Mouse (Mus musculus): ENCODE results near the gene Slc38a8. TPM values are rescaled to one million over a fixed set of nuclear protein-coding genes. Genes with fewer than 3 reads are reported as not detected.
A peak's percentile ranks its signal among the peaks of the same experiment; 100 is the strongest.

Gene Slc38a8
- total and polyA plus RNA-seq, 3 experiments = 0.11 TPM; not detected in 2

DNA sequence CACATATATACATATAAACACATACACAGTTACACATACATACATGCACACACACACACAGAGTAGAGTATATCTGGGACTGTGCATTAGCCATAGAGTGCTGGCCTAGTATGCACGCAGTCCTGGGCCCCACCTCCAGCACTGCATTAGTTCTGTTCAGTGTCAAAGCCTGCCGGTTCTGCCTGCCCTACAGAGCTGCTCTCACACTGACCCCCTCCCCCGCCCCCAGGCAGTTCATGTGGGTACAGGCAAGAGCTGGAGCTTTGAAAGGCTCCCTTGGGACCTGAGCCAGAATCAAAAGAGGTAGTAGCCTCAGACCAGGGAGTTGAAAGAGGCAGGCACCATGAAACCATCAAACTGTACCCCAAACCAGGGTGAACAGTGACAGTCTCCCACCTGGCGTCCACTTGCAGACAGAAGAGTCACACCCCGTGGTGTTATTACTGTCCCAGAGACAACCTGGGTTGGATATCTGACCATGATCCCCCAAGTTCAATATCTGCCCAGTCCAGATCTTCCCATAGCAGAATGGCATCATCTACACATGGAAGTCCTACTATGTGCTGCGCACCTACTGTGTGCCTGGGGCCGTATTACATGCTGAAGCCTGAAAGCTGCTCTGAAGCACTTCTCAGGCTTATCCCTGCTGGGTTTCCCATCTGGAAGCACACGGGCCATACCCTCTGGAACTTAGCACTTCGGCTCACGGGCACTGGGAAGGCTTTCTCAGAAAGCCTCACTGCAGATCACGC is 17.2 kb downstream of the Slc38a8 start:
- DNase-seq = no peak

DNA sequence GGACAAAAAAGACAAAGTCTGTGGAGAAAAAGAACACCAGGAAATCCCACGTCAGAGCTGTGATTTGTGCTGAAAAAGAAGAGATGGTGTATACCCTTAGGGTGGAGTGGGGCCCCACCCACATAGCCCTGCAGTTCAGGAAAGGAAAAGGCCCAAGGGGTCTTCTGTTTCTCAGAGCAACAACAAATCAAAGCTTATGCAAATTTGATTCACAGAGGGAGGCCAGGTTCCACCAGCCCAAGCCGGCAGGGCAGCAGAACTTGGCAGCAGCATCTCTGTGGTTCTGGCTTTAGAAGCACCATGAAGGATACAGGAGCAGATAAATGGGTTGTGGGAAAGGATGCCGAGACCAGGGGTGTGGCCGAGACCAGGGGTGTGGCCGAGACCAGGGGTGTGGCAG is 22.8 kb downstream of the Slc38a8 start:
- DNase-seq = no peak

DNA sequence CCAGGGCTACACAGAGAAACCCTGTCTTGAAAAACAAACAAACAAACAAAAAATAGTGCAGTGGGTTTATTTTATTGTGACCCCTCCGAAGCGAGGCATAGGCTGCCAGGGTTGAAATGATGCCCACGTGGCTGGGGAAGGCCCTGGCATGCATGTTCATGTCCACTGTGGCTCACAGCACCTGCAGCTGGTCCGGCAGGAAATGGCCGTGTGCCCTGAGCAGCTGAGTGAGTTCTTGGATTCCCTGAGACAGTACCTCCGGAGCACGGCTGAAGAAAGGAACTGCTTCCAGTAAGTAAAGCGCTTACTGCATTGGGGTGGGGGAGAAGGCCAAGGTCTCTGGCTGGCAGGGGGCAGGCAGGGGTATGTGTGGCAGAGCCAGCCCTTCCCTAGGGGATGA is 33.4 kb downstream of the Slc38a8 start:
- DNase-seq = no peak

- no peak for DNase-seq
Measured at GRCm38 (mm10) chr8:119466794-119467193, 34.7 kb downstream of the Slc38a8 start.

DNA sequence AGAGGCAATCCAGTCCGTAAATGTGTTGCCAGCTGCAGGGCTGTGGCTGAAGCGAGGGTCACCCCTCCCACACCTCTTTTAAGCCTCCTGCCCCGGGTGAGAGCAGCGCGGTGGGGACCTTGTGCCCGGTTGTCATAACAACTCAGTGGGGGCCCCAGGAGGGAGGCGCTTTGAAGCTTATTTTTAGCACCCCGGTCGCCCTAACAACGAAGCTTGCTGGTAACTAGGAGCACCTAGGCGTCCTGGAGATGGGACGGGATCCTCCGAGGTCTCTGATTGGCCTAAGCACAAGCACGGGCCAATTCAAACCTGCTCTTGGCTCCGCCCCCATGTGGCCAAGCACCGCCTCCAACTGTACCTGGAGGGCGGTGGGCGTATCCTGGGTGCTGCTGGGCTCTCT is 35.4 kb downstream of the Slc38a8 start:
- peak; percentile 36 for DNase-seq

DNA sequence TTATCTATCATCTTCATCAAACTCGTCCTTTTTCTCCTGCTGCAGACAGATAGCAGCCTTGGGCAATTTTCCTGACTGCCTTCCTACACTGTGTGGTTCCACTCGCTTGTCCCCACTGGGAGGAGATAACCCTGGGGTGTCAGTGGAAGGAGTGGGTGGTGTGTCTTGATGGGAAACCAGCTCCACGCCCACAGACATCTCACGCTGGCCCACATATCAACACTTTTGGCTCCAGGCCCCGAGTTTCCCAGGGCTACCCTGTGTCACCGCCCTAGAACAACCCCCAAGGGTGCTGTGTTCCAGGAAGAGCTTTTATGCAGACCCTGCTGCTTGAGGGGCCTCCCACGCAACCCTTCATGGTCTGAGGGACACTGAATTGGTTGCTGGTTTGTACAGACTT is 37.8 kb downstream of the Slc38a8 start:
- DNase-seq = no peak

DNA sequence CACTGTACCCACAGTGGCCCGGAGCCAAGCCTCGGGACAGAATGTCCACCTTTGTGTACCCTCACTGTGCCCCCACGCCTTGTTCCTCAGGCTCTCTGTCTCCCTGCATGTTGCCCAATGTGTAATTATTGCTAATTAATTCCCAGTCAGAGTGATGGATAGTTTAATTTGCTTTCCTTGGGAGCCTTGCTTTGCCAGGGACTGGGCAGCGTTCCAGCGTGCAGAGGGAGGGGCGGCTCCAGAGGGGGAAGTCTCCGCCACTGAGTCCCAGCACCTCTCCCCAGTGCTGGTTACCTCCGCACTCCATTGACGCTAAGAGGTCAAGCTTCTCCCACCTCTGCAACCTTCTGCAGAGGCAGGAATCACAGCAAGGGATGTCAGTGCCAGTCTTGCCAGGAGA is 40.1 kb downstream of the Slc38a8 start:
- DNase-seq = no peak

DNA sequence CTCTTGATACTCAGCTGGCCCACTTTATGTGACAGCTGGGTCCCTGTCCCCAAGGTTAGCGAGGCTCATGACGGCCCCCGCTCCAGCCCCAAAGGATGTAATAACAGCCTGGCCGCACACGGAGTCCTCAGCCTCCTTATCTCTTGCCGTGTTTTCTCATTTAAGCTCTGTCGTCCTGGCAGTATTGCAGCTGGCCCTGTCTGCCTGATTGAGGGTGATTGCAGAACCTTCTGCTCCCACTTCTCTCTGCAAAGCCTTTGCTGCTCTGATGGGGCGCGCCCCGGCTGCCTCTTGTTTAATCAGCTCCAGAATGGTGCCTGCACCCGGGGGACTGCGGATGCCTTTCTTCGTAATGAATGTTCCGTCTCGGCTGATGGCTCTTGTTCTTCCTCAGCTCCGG is 41.8 kb downstream of the Slc38a8 start:
- no peak for DNase-seq

DNA sequence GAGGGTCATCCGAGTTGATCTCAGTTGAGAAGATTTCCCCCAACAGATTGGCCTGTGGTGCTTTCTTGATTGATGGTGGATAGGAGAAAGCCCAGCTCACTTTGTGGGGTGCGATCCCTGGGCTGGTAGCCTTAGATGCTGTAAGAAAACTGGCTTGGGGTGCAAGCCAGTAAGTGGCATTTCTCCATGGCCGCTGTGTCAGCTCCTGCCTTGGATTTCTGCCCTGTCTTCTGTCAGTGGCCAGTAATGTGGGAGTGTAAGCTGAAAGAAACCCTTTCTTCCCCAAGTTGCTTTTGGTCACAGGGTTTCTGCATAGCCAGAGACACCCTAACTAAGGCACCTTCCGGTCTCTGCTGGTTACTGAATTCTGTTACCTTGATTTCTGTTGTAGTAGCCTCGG is 45.5 kb downstream of the Slc38a8 start:
- no peak for DNase-seq

DNA sequence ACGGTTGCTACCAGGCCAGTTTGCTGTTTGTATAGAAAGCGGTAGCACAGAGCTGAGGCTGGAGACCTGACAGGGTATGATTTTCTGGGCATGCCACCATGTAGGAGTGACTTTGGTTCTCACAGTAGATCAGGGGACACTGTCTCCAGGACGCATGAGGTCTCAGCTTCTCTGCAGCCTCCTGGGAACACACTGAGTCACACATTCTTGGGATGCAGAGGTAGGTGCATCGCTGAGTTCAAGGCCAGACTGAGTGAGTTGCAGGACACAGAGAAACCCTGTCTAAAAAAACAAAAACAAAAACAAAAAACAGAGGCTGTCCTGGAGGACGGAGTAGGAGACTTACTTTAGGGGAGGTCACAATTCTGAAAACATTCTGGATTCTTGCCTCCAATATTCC is 48.6 kb downstream of the Slc38a8 start:
- no peak for DNase-seq

DNA sequence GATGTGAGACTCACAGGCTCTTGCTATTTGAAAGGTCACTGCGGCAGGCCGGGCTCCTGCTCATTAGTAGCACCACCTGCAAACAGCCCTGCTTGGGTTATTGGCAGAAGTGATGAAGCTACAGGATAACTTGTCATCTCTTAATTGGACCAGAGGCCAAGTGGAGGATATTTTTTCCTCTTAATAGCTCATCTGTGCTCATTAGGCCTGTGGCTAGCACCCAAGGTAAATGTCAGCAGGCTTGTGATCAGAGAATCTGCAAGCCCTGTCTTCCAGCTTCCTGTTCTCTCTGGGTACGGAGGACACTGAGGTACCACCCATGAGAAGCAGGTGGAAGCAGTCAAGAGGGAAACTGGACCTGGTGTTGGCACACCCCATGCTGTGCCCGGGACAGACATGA is 50.4 kb downstream of the Slc38a8 start:
- DNase-seq = no peak

GRCm38 (mm10) chr8:119449627-119450026 is 51.9 kb downstream of the Slc38a8 start:
- no peak for DNase-seq

GRCm38 (mm10) chr8:119447781-119448170 is 53.7 kb downstream of the Slc38a8 start:
- no peak for DNase-seq

GRCm38 (mm10) chr8:119446990-119447780 is 54.3 kb downstream of the Slc38a8 start:
- DNase-seq = peak; percentile 60

DNA sequence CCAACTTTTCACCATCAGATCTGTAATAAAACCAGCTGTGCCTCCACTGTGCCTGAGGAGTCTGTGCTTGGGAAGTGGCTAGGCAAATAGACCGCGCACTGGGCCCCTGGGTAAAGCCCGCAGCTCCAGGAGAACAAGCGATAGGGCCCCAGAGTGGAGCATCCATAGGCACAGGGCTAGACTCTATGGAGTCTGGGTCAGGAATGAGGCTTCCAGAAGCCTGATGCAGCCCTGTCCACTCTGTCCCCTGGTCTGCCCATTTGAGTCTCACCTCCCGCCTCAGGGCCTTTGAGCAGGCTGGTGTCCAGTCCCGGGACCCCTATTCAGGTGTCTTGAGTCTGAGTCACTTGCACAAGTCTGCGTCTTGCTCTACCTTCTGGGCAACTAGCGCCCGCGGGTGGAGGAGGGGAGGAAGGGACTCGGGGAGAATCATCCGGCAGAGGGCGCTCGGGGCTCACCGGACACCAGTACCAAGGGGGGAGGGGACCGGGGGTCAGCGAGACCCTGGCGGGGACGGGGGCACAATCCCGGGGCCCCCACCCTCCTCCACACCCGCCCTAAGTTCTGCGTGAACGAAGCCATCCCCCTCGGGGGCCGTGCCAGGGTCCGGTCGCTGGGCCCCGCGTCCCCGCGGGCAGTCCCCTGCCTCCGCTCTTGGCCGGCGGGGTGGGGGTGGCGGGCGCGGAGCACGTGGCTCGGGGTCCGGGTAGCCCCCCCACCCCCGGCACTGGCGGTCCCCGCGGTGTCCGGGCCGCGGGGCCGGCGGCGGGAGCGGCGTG is 55.1 kb downstream of the Slc38a8 start, which contains the start of gene Necab2:
Necab2 (plus strand) TSS at position 509 of the 779 bp plus-strand sequence.
- DNase-seq = peak; percentile 92

GRCm38 (mm10) chr8:119442970-119443369 is 58.5 kb downstream of the Slc38a8 start:
- DNase-seq = no peak

DNA sequence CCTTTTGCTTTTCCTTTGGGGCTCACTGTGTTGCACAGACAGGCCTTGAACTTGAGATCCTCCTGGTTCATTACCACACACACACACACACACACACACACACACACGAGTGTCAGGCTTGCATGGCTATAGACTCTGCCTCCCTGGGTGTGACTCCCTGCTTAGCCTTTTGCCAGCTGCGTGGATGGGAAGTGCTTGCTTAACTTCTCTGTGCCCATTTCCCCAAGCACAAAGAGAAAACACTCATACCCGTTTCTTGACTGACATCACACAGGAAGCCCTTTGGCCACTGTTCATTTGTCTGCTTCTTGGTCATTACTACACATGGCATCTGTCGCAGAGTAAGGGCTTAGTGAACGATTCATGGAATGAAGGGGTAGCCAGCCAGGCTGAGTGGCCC is 59.5 kb downstream of the Slc38a8 start:
- DNase-seq = no peak

DNA sequence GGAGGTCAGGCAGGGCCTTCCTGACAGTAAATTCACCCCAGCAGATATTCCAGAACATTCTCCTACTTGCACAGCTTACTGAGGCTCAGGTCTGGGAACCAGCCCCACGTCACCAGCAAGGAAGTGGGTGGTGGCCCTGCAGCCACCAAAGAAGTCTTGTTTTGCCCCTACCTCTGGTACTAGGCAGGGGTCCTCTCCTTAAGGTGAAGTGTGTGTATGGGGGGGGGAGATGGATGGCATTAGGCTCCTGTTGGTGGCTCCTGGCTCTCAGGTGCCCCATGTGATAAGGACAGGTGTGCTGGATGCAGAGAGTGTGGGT is 60.6 kb downstream of the Slc38a8 start:
- DNase-seq = no peak

GRCm38 (mm10) chr8:119440250-119440951 is 61.1 kb downstream of the Slc38a8 start:
- DNase-seq = peak; percentile 91

GRCm38 (mm10) chr8:119439893-119440249 is 61.6 kb downstream of the Slc38a8 start:
- DNase-seq = no peak

- DNase-seq = no peak
Measured at GRCm38 (mm10) chr8:119439424-119439823, 62.1 kb downstream of the Slc38a8 start.

GRCm38 (mm10) chr8:119438876-119439275 is 62.6 kb downstream of the Slc38a8 start:
- DNase-seq = peak; percentile 66
